Comparison of ENCODE assay signal across 13 mouse cellular contexts in genomic region chr2:133176411-133176810, GRCm38 (mm10).
"Had no signal": no experiment of that assay in that cellular context is flagged by ENCODE, and none has a peak within 500 bp of the region (broad histone marks: within the 10 kb centered on the region; RNA-seq: fewer than 3 reads in every experiment).

No protein-coding gene starts in this region.

- H3K27me3 ChIP-seq: hindbrain, embryonic 15.5 days; limb, embryonic 12.5 days; liver, embryonic 15.5 days; midbrain, embryonic 13.5 days; neural tube, embryonic 15.5 days had no signal

- H3K4me2 ChIP-seq: hindbrain, embryonic 15.5 days; limb, embryonic 12.5 days; liver, embryonic 11.5 days; liver, embryonic 15.5 days; midbrain, embryonic 13.5 days; neural tube, embryonic 15.5 days had no signal

- H3K9me3 ChIP-seq: hindbrain, embryonic 15.5 days; limb, embryonic 12.5 days; liver, embryonic 15.5 days; midbrain, embryonic 13.5 days; neural tube, embryonic 15.5 days had no signal

- H3K9ac ChIP-seq: hindbrain, embryonic 15.5 days; limb, embryonic 12.5 days; liver, embryonic 15.5 days; midbrain, embryonic 13.5 days; neural tube, embryonic 15.5 days had no signal

- H3K4me3 ChIP-seq: hindbrain, embryonic 15.5 days; limb, embryonic 12.5 days; liver, embryonic 15.5 days; midbrain, embryonic 13.5 days; myocyte; neural tube, embryonic 15.5 days had no signal

- H3K36me3 ChIP-seq: hindbrain, embryonic 15.5 days; limb, embryonic 12.5 days; liver, embryonic 15.5 days; midbrain, embryonic 13.5 days; neural tube, embryonic 15.5 days had no signal

- DNase-seq: layer of hippocampus, postnatal 36 days; lung, adult 2 months; lung, postnatal 36 days; thymus, postnatal 14 days had no signal

- ATAC-seq: lung, postnatal 0 days; midbrain, embryonic 13.5 days had no signal

- H3K4me1 ChIP-seq: hindbrain, embryonic 15.5 days; limb, embryonic 12.5 days; liver, embryonic 15.5 days; midbrain, embryonic 13.5 days; neural tube, embryonic 15.5 days had no signal

- H3K27ac ChIP-seq: hindbrain, embryonic 15.5 days; limb, embryonic 12.5 days; liver, embryonic 15.5 days; midbrain, embryonic 13.5 days; neural tube, embryonic 15.5 days; stomach, postnatal 0 days had no signal
